Mouse (Mus musculus) heart, embryonic 16.5 days (tissue): Measurements from ENCODE around the gene Epn3. TPM values are rescaled to one million over a fixed set of nuclear protein-coding genes. Genes with fewer than 3 reads are reported as not detected.

Experiments used
- ATAC-seq: fragments of 200-750 bp; cut with Nextera tagmentation; replicated peaks from 2 replicates; pipeline ENCODE4 v1.8.0; 2017; ENCODE audit warnings: moderate number of reproducible peaks; ENCODE audit not compliant: insufficient read depth, low FRiP score; ENCODE audit errors: extremely low read depth
- H3K27ac ChIP-seq: fragments of 300-500 bp; sonication (generic); 2 replicates; pipeline ENCODE4 v1.5.1; 2014; ENCODE audit warnings: mild to moderate bottlenecking, low read length, control low read depth, moderate library complexity
- H3K27me3 ChIP-seq: fragments of 300-500 bp; sonication (generic); 2 replicates; pipeline ENCODE4 v1.6.1; 2014; ENCODE audit warnings: low read length, mixed read lengths; ENCODE audit not compliant: control insufficient read depth, insufficient read depth
- H3K36me3 ChIP-seq: fragments of 300-500 bp; sonication (generic); 2 replicates; pipeline ENCODE4 v1.6.1; 2014; ENCODE audit not compliant: control insufficient read depth, insufficient read depth
- H3K4me1 ChIP-seq: fragments of 300-500 bp; sonication (generic); 2 replicates; pipeline ENCODE4 v1.6.1; 2014; ENCODE audit warnings: low read length, mixed read lengths; ENCODE audit not compliant: control insufficient read depth, insufficient read depth
- H3K4me2 ChIP-seq: fragments of 300-500 bp; sonication (generic); 2 replicates; pipeline ENCODE4 v1.6.1; 2014; ENCODE audit warnings: low read depth, mild to moderate bottlenecking, control low read depth, low read length
- H3K4me3 ChIP-seq: fragments of 300-500 bp; sonication (generic); 2 replicates; pipeline ENCODE4 v1.5.1; 2014; ENCODE audit warnings: mild to moderate bottlenecking, control low read depth, low read length
- H3K9ac ChIP-seq: fragments of 300-500 bp; sonication (generic); 2 replicates; pipeline ENCODE4 v1.6.1; 2014; ENCODE audit warnings: low read length, control low read depth
- H3K9me3 ChIP-seq: fragments of 300-500 bp; sonication (generic); replicated peaks from 2 replicates; pipeline ENCODE4 v1.6.1; 2016; ENCODE audit warnings: low read length; ENCODE audit not compliant: control insufficient read depth
- WGBS: fragments of 180-500 bp; shearing (Covaris S2); extraction: QIAGEN DNeasy Blood & Tissue Kit; methylation state at CpG from one replicate; pipeline ENCODE4 v1.1.7; 2014; 5-methylcytosine and 5-hydroxymethylcytosine counted together
- polyA plus RNA-seq: library from polyadenylated mRNA; unstranded; fragments of >200 nt; fragmentation: Nextera tagmentation; extraction: Ambion mirVana; gene quantifications from 2 replicates; pipeline ENCODE4 v1.2.1, GENCODE M21; 2015

The Epn3 gene
- polyA plus RNA-seq, 1 experiment from 2014 or later = 13.6 TPM

DNA sequence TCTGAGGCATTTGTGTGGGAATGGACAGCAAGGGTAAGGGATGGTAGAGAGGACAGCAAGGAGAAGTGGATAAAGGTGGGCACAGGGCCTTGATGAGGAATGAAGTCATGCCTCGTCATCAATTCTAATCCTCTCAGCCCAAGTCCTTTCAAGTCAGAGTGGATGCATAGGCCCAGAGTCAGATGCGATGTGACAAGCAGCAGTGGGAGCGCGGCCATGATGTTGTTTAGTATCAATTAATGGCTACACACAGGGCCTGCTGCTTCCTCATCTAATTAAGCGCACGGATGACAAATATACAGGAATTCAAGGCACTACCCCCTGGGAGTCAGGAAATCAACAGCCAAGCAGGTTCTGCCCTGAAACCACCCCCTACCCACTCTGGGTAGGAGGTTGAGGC lies 59.4 kb downstream of the Epn3 start:
- Histone ChIP-seq H3K4me2 (no peak overlapping the region), H3K36me3 (no peaks in the 10 kb centered on the region), H3K4me1 (peaks cover 11% of the 10 kb centered on the region), H3K4me3 (no peak overlapping the region), H3K9me3 (no peaks in the 10 kb centered on the region), H3K9ac (no peak overlapping the region), H3K27ac (no peak overlapping the region), H3K27me3 (peaks cover 3% of the 10 kb centered on the region; the same call in 1 of the 2 replicates)
- ATAC-seq = no peak
- WGBS = 92% methylated on average over 6 of the region's 6 CpGs

Other genes with a start within 250 kb of the Epn3 start
- not detected in 2 replicates for gene Gm21885, start 218.1 kb downstream of the Epn3 start, polyA plus RNA-seq
- gene Luc7l3, start 178.0 kb downstream of the Epn3 start, polyA plus RNA-seq = 62.4 and 73.2 TPM in 2 replicates
- 17.5 and 22.6 TPM in 2 replicates for gene Ankrd40, start 172.0 kb downstream of the Epn3 start, polyA plus RNA-seq
- gene Abcc3, start 107.0 kb downstream of the Epn3 start, polyA plus RNA-seq = 1.1 and 1.3 TPM in 2 replicates
- gene Cacna1g, start 25.8 kb downstream of the Epn3 start, polyA plus RNA-seq = 5.8 and 7.6 TPM in 2 replicates
- 0.08 and 0.25 TPM in 2 replicates for gene Spata20, start 13.8 kb downstream of the Epn3 start, polyA plus RNA-seq
- gene Mycbpap, start 21.8 kb upstream of the Epn3 start, polyA plus RNA-seq = 5.7 and 9.1 TPM in 2 replicates
- gene Rsad1, start 49.3 kb upstream of the Epn3 start, polyA plus RNA-seq = 7.3 and 8.0 TPM in 2 replicates
- 2.0 and 2.1 TPM in 2 replicates for gene Chad, start 65.1 kb upstream of the Epn3 start, polyA plus RNA-seq
- gene Acsf2, start 101.9 kb upstream of the Epn3 start, polyA plus RNA-seq = 2.7 and 3.9 TPM in 2 replicates
- 120 and 123 TPM in 2 replicates for gene Lrrc59, start 129.8 kb upstream of the Epn3 start, polyA plus RNA-seq
- gene Mrpl27, start 153.8 kb upstream of the Epn3 start, polyA plus RNA-seq = 123 and 134 TPM in 2 replicates
- gene Eme1, start 154.0 kb upstream of the Epn3 start, polyA plus RNA-seq = 9.9 and 11.3 TPM in 2 replicates
- 11.6 and 12.9 TPM in 2 replicates for gene Xylt2, start 177.5 kb upstream of the Epn3 start, polyA plus RNA-seq
- not detected in 2 replicates for gene Gm11541, start 204.5 kb upstream of the Epn3 start, polyA plus RNA-seq
- 0.39 TPM in 1 of 2 replicates, not detected in the other for gene Cdc34b, start 241.8 kb upstream of the Epn3 start, polyA plus RNA-seq